Mouse (Mus musculus) kidney, adult 2 months (tissue): ENCODE measurements at regions not wholly inside any gene's neighbourhood (a gene's known extent, or its start where the extent isn't known, plus 50 kb on each side); places are given as distances from the start of the nearest gene placed in this dataset.

ENCODE experiments used
- CTCF ChIP-seq: fragments of 200-500 bp; conservative IDR thresholded peaks from 2 replicates; pipeline ENCODE4 v1.5.1; 2011; ENCODE audit warnings: low read depth, mild to moderate bottlenecking, control low read depth, low read length, moderate library complexity, mixed read lengths; ENCODE audit not compliant: insufficient read depth, insufficient read length
- POLR2A ChIP-seq: fragments of 200-500 bp; IDR thresholded peaks from one replicate; pipeline ENCODE4 v1.6.1; 2011; ENCODE audit warnings: low read depth, low read length, control low read depth

GRCm38 (mm10) chr13:20686914-20687313, 107.0 kb upstream of the Aoah start:
- TF ChIP-seq CTCF (no peak), POLR2A (no peak)
